Mouse (Mus musculus): ENCODE data around the gene Mip.

GRCm38 (mm10) chr10:128208326-128208725 is 17.3 kb upstream of the Mip start:
- no peak for TF ChIP-seq CTCF (IDR thresholded peaks at IDR 0.05; ENCODE audit: control insufficient read depth, insufficient read depth, insufficient read length)
- no peak for TF ChIP-seq MYOG (IDR thresholded peaks at IDR 0.05; ENCODE audit: control insufficient read depth, extremely low read depth, insufficient read length)
- no peak for TF ChIP-seq CEBPB (IDR thresholded peaks at IDR 0.05; ENCODE audit: low read depth)
- no peak for TF ChIP-seq MAX (IDR thresholded peaks at IDR 0.05)

All from C2C12 (cell line).